Mouse (Mus musculus) neural tube, embryonic 13.5 days (tissue): ENCODE results near the gene Ndnf. TPM values are rescaled to one million over a fixed set of nuclear protein-coding genes. Genes with fewer than 3 reads are reported as not detected.

Experiments
- ATAC-seq: fragments of 200-750 bp; cut with Nextera tagmentation; 2 replicates; pipeline ENCODE4 v1.8.0; 2017; ENCODE audit warnings: low read depth, mild to moderate bottlenecking, moderate TSS enrichment, moderate library complexity
- H3K27ac ChIP-seq: fragments of 300-500 bp; sonication (generic); replicated peaks from 2 replicates; pipeline ENCODE4 v1.5.1; 2015; ENCODE audit warnings: moderate library complexity, mild to moderate bottlenecking, inconsistent platforms
- H3K27me3 ChIP-seq: fragments of 300-500 bp; sonication (generic); 2 replicates; pipeline ENCODE4 v1.6.1; 2015; ENCODE audit warnings: mild to moderate bottlenecking, inconsistent platforms
- H3K36me3 ChIP-seq: fragments of 300-500 bp; sonication (generic); 2 replicates; pipeline ENCODE4 v1.6.1; 2015; ENCODE audit warnings: mild to moderate bottlenecking, inconsistent platforms
- H3K4me1 ChIP-seq: fragments of 300-500 bp; sonication (generic); replicated peaks from 2 replicates; pipeline ENCODE4 v1.6.1; 2015; ENCODE audit warnings: inconsistent platforms
- H3K4me2 ChIP-seq: fragments of 300-500 bp; sonication (generic); 2 replicates; pipeline ENCODE4 v1.6.1; 2015; ENCODE audit warnings: inconsistent platforms, mild to moderate bottlenecking, moderate library complexity
- H3K4me3 ChIP-seq: fragments of 300-500 bp; sonication (generic); 2 replicates; pipeline ENCODE4 v1.5.1; 2015; ENCODE audit warnings: mild to moderate bottlenecking, inconsistent platforms
- H3K9ac ChIP-seq: fragments of 300-500 bp; sonication (generic); 2 replicates; pipeline ENCODE4 v1.6.1; 2015; ENCODE audit warnings: moderate library complexity, mild to moderate bottlenecking, inconsistent platforms
- H3K9me3 ChIP-seq: fragments of 300-500 bp; sonication (generic); 2 replicates; pipeline ENCODE4 v1.6.1; 2016; ENCODE audit warnings: inconsistent platforms
- WGBS: fragments of 180-500 bp; shearing (Covaris S2); methylation state at CpG from one replicate; pipeline ENCODE4 v1.1.7; 2015; 5-methylcytosine and 5-hydroxymethylcytosine counted together
- polyA plus RNA-seq: library from polyadenylated mRNA; unstranded; fragments of >200 nt; fragmentation: Nextera tagmentation; extraction: Ambion mirVana; gene quantifications from 2 replicates; pipeline ENCODE4 v1.2.1, GENCODE M21; 2015

Gene Ndnf
- polyA plus RNA-seq, 1 experiment from 2014 or later, result 9.9 TPM

DNA sequence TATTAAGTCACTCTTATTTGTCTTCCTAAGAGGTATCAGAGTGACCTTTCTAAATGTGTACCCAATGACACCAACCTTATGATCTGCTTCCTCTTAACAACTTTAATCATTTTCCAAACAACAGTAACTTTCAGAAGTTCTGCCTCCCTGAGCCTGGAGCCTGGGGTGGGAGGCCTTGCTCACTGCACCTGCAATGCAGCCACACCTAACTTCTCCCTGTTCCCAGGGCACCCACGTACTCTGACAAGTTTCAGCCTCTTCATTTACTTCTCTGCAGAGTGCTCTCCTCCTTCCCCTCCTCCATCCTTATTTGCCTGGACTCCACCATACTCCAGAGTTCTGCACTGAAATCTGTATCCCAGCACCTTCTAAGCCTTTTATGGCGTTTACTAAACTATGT lies 1.4 kb upstream of the Ndnf start:
- no peak overlapping the region for H3K27ac ChIP-seq
- peaks cover 31% of the 10 kb centered on the region for H3K4me1 ChIP-seq
- no peaks in the 10 kb centered on the region for H3K36me3 ChIP-seq
- ATAC-seq, result no peak
- peaks cover 6% of the 10 kb centered on the region; the same call in 1 of the 2 replicates for H3K27me3 ChIP-seq
- H3K4me2 ChIP-seq, result peak overlapping the region; percentile 90
- 28% methylated on average over 2 of the region's 2 CpGs for WGBS
- H3K9ac ChIP-seq, result 0 out of 2 replicates have a peak overlapping the region, but pooled peaks have one; percentile 31
- H3K9me3 ChIP-seq, result no peaks in the 10 kb centered on the region
- H3K4me3 ChIP-seq, result no peak overlapping the region

DNA sequence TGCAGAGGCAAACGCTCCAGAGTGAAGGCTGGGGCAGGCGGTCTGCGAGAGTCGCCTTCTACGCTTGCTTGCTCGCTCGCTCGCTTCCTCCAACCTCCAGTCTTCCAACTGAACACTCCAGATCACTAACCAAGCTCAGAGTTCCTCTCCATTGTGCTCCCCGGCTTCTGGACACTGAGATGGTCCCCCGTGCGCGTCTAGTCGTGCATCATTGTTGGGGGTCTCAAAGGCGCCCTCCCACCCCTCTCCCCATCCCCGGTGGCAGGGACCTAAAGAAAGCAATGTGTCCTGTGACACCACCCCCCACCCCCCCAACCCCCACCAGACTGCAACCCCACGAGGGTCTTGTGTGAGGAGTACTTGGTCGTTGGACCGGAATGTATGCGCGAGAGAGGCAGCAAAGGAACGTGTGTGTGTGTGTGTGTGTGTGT lies 394 bp upstream of the Ndnf start:
- H3K27ac ChIP-seq, result peak overlapping the region; percentile 65
- peaks cover 31% of the 10 kb centered on the region for H3K4me1 ChIP-seq
- no peaks in the 10 kb centered on the region for H3K36me3 ChIP-seq
- H3K9ac ChIP-seq, result peak overlapping the region; percentile 81
- peak overlapping the region; percentile 90 for H3K4me2 ChIP-seq
- ATAC-seq, result peak; percentile 66
- 2% methylated on average over 20 of the region's 21 CpGs for WGBS
- H3K4me3 ChIP-seq, result peak overlapping the region; percentile 72
- H3K27me3 ChIP-seq, result peaks cover 6% of the 10 kb centered on the region; the same call in 1 of the 2 replicates
- no peaks in the 10 kb centered on the region for H3K9me3 ChIP-seq

DNA sequence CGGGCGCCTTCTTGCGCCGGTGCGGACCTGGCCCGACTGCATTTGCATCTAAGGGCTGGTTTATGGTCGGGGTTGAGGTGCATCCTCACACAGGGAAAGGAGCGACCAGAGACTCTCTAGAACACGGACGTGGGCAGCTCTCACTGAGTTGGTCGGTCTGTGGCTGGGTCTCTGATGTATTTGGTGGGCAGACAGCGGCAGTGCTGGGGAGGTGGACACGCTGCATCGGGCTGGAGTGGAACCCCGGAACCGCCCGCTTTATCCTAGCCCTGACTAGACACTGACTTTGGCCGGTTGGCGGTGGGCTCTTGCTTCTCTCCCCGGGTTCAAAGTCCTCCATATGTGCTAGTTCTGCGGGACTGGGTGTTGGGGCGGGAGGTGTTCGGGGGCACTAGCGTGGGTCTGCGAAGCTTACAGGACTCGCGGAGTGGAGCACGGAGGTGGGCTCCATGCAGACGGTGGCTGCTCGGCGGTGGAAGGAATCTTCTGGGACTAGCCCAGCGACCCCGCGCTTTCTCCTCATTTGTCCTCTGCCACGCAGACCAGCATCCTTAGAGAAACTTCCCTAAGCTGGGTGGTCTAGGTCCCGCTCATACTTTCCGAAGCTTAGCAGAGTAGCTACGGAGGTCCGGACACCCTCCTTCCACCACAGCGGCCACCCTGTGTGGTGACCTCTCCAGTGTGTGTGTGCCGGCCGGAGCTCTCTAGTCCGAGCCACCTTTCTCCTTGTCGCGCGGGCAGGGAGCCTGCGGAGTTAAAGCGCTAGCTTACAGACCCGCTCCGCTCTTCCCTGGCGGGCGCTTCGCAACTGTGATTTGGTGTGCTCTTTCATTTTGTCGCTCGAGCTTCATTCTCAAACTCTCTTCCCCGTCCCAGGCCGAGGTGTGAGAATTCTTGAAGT lies 991 bp downstream of the Ndnf start:
- H3K9ac ChIP-seq, result peak overlapping the region; percentile 81
- H3K36me3 ChIP-seq, result no peaks in the 10 kb centered on the region
- peaks cover 6% of the 10 kb centered on the region; the same call in 1 of the 2 replicates for H3K27me3 ChIP-seq
- H3K4me3 ChIP-seq, result peak overlapping the region; percentile 72
- H3K27ac ChIP-seq, result peak overlapping the region; percentile 77
- peak; percentile 55 for ATAC-seq
- under 1% methylated on average over 57 of the region's 57 CpGs for WGBS
- peak overlapping the region; percentile 90 for H3K4me2 ChIP-seq
- H3K4me1 ChIP-seq, result peaks cover 36% of the 10 kb centered on the region
- no peaks in the 10 kb centered on the region for H3K9me3 ChIP-seq

DNA sequence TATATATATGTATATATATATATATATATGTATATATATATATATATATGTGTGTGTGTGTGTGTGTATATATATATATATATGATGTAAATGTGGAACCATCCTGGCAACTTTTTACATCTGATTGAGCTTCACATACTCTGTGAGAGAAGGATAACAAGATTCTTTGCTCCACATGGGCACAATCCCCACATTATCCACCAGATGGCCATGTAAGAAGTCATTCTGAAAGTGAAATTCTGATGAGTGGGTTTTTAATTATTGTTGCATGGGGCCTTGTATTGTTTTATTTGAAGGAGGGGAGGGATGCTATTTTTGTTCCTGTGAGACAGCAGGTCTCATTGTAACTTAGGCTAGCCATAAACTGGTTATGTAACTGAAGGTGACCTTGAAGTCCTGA lies 22.5 kb downstream of the Ndnf start:
- Histone ChIP-seq H3K36me3 (no peaks in the 10 kb centered on the region), H3K9ac (no peak overlapping the region), H3K27me3 (no peaks in the 10 kb centered on the region), H3K9me3 (no peaks in the 10 kb centered on the region), H3K4me1 (peaks cover 4% of the 10 kb centered on the region), H3K4me3 (no peak overlapping the region), H3K27ac (no peak overlapping the region), H3K4me2 (no peak overlapping the region)
- no peak for ATAC-seq

DNA sequence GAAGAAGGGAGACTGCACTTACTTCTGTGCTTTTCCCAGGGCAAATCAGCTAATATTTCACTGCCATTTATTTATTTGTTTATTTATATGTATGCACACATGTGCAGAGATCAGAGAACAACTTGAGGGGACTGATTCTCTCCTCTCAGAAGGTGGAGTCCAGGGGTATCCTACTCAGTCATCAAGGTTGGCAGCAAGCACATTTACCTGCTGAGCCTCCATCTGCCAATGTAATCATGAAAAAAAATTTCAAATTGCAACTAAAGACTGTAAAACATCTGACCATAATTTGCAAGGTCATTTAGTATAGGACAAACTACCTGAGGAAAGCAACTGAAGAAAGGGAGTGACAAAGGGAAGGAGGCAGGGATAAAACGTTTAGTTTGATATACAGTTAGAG lies 49.3 kb downstream of the Ndnf start:
- Histone ChIP-seq H3K27me3 (no peaks in the 10 kb centered on the region), H3K27ac (no peak overlapping the region), H3K9ac (no peak overlapping the region), H3K4me3 (no peak overlapping the region), H3K4me1 (no peaks in the 10 kb centered on the region), H3K4me2 (no peak overlapping the region), H3K36me3 (no peaks in the 10 kb centered on the region), H3K9me3 (no peaks in the 10 kb centered on the region)
- no peak for ATAC-seq
- WGBS, result 76% methylated on average over 1 of the region's 1 CpGs

DNA sequence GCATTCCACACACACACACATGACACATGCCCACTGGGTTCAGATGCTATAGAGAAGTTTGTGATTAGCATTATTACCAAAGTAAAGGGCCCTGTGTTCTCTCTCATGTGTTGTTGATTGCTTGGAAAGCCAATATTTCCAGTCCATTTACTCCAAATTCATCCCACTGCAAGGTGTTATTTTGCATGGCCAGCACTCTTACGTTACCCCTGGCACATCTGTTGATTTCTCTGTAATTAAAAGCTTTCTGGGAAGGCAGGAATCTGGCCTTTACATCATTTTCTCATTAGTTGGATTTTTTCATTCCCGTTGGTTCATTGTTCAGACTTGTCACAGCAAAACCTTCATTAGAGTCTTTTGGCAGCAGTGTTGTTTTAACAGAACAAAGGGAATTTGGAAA lies 54.3 kb downstream of the Ndnf start:
- no peak for ATAC-seq
- no peak overlapping the region for H3K27ac ChIP-seq
- no peak overlapping the region for H3K4me2 ChIP-seq
- WGBS, result 50% methylated on average over 2 of the region's 2 CpGs
- no peak overlapping the region for H3K4me3 ChIP-seq
- no peak overlapping the region for H3K9ac ChIP-seq
- H3K4me1 ChIP-seq, result no peaks in the 10 kb centered on the region
- H3K9me3 ChIP-seq, result no peaks in the 10 kb centered on the region
- H3K36me3 ChIP-seq, result no peaks in the 10 kb centered on the region
- H3K27me3 ChIP-seq, result no peaks in the 10 kb centered on the region

GRCm38 (mm10) chr6:65728261-65728660 lies 56.9 kb downstream of the Ndnf start:
- H3K27me3 ChIP-seq, result no peaks in the 10 kb centered on the region
- no peaks in the 10 kb centered on the region for H3K9me3 ChIP-seq
- H3K4me3 ChIP-seq, result no peak overlapping the region
- WGBS, result 64% methylated on average over 3 of the region's 3 CpGs
- no peak overlapping the region for H3K4me2 ChIP-seq
- no peak overlapping the region for H3K27ac ChIP-seq
- H3K36me3 ChIP-seq, result no peaks in the 10 kb centered on the region
- no peaks in the 10 kb centered on the region for H3K4me1 ChIP-seq
- H3K9ac ChIP-seq, result no peak overlapping the region
- ATAC-seq, result no peak

- Histone ChIP-seq H3K4me3 (no peak overlapping the region), H3K36me3 (no peaks in the 10 kb centered on the region), H3K9me3 (no peaks in the 10 kb centered on the region), H3K4me1 (0 out of 2 replicates have a peak, but pooled peaks cover 3% of the 10 kb centered on the region), H3K9ac (no peak overlapping the region), H3K4me2 (no peak overlapping the region), H3K27ac (no peak overlapping the region), H3K27me3 (no peaks in the 10 kb centered on the region)
- WGBS, result 39% methylated on average over 7 of the region's 8 CpGs
- no peak for ATAC-seq
Measured at GRCm38 (mm10) chr6:65739442-65739841, 68.1 kb downstream of the Ndnf start.

DNA sequence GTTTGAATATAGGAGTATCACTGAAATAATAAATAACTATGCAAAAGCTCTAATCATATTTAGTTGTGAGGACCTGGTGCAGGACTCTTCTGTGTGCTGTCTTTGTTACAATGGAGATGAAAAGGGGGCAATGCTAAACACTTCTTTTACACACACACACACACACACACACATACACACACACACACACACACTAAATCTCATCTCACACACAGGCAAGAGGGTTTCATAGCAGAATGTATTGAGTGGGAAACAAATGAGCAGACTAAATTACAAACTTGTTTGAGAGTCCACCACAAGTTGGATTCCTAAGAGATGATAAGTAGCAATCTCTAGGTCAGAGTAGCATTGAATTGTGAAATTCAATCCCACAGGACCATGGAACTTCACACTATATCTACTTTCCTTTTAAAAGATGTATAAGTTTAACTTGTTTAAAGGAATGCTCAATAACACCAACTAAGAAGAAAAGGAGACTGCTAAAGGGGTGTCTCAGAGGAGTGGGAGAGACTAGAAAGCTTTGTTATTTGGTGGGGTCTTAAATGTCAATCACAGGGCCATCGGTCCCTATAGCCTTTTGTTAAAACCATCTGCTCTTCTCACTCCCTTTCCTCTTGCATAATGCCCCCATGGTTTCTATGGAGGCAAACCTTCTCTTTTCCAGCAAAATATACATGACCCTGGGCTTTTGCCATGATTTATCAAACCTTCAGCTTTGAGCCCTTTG lies 71.9 kb downstream of the Ndnf start:
- 14% methylated on average over 1 of the region's 1 CpGs for WGBS
- Histone ChIP-seq H3K9me3 (peaks cover 9% of the 10 kb centered on the region; the same call in 1 of the 2 replicates), H3K27me3 (no peaks in the 10 kb centered on the region), H3K36me3 (no peaks in the 10 kb centered on the region), H3K4me1 (0 out of 2 replicates have a peak, but pooled peaks cover 3% of the 10 kb centered on the region), H3K27ac (no peak overlapping the region), H3K9ac (no peak overlapping the region), H3K4me2 (no peak overlapping the region), H3K4me3 (no peak overlapping the region)
- ATAC-seq, result no peak

DNA sequence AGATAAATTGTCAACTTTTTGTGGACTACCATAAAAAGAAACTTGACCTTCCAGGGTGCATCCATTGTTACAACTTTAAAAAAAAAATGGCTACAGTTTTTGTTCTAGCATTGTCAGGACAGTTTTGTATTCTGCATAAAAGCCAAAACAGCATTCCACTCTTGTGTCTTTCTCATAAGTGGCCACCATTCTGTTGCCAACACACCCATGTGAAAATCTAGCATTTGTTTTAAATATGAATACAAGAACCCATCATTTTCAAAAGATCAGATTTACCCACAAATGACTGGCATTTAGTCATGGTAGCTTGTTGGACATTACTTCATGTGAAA lies 72.4 kb downstream of the Ndnf start:
- H3K4me3 ChIP-seq, result no peak overlapping the region
- no peak overlapping the region for H3K27ac ChIP-seq
- no peak overlapping the region for H3K9ac ChIP-seq
- ATAC-seq, result no peak
- H3K4me1 ChIP-seq, result 0 out of 2 replicates have a peak, but pooled peaks cover 3% of the 10 kb centered on the region
- peaks cover 9% of the 10 kb centered on the region; the same call in 1 of the 2 replicates for H3K9me3 ChIP-seq
- H3K27me3 ChIP-seq, result no peaks in the 10 kb centered on the region
- no peaks in the 10 kb centered on the region for H3K36me3 ChIP-seq
- H3K4me2 ChIP-seq, result no peak overlapping the region

DNA sequence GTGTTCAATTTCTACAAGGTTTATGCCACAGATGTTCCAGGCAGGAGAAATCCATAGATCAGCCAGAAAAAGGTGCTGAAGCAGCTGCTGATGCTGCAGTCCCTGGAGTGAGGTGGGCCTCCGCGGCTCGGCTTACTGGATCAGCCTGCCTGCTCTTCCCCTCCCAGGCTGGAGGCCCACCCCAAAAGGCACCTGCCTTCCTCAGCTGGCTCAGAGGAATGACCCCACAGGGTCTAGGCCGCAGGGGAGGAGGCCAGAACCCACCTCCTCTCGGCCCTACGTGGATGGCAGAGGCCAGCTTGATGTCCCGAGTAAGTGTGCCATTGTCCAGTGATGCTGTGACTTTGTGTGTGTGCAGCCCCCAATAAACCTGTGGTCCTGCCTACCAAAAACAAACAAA lies 86.8 kb downstream of the Ndnf start:
- no peak for ATAC-seq
- H3K4me1 ChIP-seq, result no peaks in the 10 kb centered on the region
- H3K4me2 ChIP-seq, result no peak overlapping the region
- H3K9me3 ChIP-seq, result no peaks in the 10 kb centered on the region
- no peak overlapping the region for H3K4me3 ChIP-seq
- no peak overlapping the region for H3K9ac ChIP-seq
- H3K27me3 ChIP-seq, result no peaks in the 10 kb centered on the region
- no peaks in the 10 kb centered on the region for H3K36me3 ChIP-seq
- 72% methylated on average over 7 of the region's 7 CpGs for WGBS
- H3K27ac ChIP-seq, result no peak overlapping the region

DNA sequence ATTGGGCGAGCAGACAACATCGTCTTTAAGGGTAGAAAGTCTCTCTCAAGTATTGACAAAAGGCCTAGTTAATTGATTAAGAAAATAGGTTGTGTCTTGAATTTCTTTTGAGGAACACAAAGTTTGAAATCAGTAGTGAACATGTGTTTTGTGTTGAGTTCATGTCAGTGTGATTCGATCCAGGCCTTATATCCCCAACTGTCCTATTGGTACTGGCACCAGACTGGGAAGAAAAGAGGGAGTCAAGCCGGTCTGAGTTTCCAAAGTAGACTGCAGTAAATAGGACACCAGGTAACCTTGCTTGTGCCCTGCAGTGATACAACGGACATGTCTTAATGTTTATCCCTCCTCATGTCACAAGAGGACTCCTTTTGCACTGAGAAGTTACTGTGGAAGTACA lies 87.8 kb downstream of the Ndnf start:
- Histone ChIP-seq H3K27ac (no peak overlapping the region), H3K9me3 (no peaks in the 10 kb centered on the region), H3K36me3 (no peaks in the 10 kb centered on the region), H3K4me1 (no peaks in the 10 kb centered on the region), H3K4me3 (no peak overlapping the region), H3K9ac (no peak overlapping the region), H3K27me3 (no peaks in the 10 kb centered on the region), H3K4me2 (no peak overlapping the region)
- 91% methylated on average over 5 of the region's 5 CpGs for WGBS
- ATAC-seq, result no peak
